Mouse (Mus musculus): Measurements from ENCODE around the gene Chmp4b.

DNA sequence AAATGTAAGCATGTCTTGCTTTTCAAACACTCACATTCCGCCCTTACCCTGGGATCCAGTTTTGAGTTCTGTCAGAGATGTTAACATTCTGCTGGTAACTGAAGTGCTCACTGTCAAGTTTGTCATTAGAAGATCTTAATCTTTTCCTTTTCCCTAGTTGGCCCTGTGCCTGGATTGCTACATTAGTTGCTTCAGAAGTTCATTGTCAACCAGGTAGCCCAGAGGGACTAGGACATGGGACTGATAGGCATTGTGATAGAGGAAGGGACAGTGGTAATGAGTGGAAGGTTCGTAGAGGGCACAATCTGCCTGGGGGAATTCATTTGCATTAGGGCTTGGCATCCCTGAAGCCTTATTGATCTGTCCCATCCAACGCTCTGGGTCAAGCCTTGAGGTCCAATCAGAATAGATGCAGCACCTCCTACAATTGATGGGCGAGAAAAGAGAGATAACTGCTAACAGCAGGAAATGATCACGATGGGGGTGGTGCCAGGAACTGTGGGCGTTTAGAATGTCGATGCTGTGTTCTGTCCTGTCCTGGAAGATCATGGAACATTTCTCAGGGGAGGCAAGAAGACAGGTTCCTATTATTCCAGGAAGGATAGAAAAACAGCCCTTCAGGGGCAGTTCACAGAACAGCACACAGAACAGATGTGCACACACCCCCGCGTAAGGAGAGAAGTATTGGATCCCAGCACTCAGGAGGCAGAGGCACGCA lies 42.3 kb upstream of the Chmp4b start:
- TF ChIP-seq CTCF (IDR thresholded peaks at IDR 0.05; ENCODE audit: low read depth, low read length): no peak
- no peak for TF ChIP-seq POLR2A (IDR thresholded peaks at IDR 0.05; ENCODE audit: insufficient read depth, low read length)
